Mouse (Mus musculus) lung, embryonic 16.5 days (tissue): Measurements from ENCODE around the gene Cacna1c. TPM values are rescaled to one million over a fixed set of nuclear protein-coding genes. Genes with fewer than 3 reads are reported as not detected.
"Not testable (repeated sequence)": the region's sequence is repeated elsewhere in the genome, so short reads cannot be mapped to it uniquely, and the experiment has no call there.

Experiments used
- ATAC-seq: fragments of 200-750 bp; cut with Nextera tagmentation; 2 replicates; pipeline ENCODE4 v1.8.0; 2017; ENCODE audit warnings: low read depth, mild to moderate bottlenecking, moderate library complexity
- H3K27ac ChIP-seq: fragments of 300-500 bp; sonication (generic); 2 replicates; pipeline ENCODE4 v1.5.1; 2014; ENCODE audit warnings: mild to moderate bottlenecking, control low read depth, low read length
- H3K27me3 ChIP-seq: fragments of 300-500 bp; sonication (generic); 2 replicates; pipeline ENCODE4 v1.6.1; 2014; ENCODE audit warnings: low read depth, low read length, mixed read lengths; ENCODE audit not compliant: control insufficient read depth, insufficient read depth
- H3K36me3 ChIP-seq: fragments of 300-500 bp; sonication (generic); 2 replicates; pipeline ENCODE4 v1.6.1; 2014; ENCODE audit warnings: low read length; ENCODE audit not compliant: control insufficient read depth, insufficient read depth
- H3K4me1 ChIP-seq: fragments of 300-500 bp; sonication (generic); replicated peaks from 2 replicates; pipeline ENCODE4 v1.6.1; 2014; ENCODE audit warnings: low read length, mixed read lengths; ENCODE audit not compliant: control insufficient read depth, insufficient read depth
- H3K4me2 ChIP-seq: fragments of 300-500 bp; sonication (generic); 2 replicates; pipeline ENCODE4 v1.6.1; 2014; ENCODE audit warnings: low read depth, low read length, control low read depth
- H3K4me3 ChIP-seq: fragments of 300-500 bp; sonication (generic); 2 replicates; pipeline ENCODE4 v1.5.1; 2014; ENCODE audit warnings: mild to moderate bottlenecking, low read length, control low read depth
- H3K9ac ChIP-seq: fragments of 300-500 bp; sonication (generic); 2 replicates; pipeline ENCODE4 v1.6.1; 2014; ENCODE audit warnings: low read length, control low read depth
- H3K9me3 ChIP-seq: fragments of 300-500 bp; sonication (generic); 2 replicates; pipeline ENCODE4 v1.6.1; 2016; ENCODE audit warnings: low read length; ENCODE audit not compliant: control insufficient read depth
- WGBS: fragments of 180-500 bp; shearing (Covaris S2); extraction: QIAGEN DNeasy Blood & Tissue Kit; methylation state at CpG from one replicate; pipeline ENCODE4 v1.1.7; 2014; 5-methylcytosine and 5-hydroxymethylcytosine counted together
- polyA plus RNA-seq: library from polyadenylated mRNA; unstranded; fragments of >200 nt; fragmentation: Nextera tagmentation; extraction: Ambion mirVana; gene quantifications from 2 replicates; pipeline ENCODE4 v1.2.1, GENCODE M21; 2015

Gene Cacna1c
- polyA plus RNA-seq, 1 experiment from 2014 or later, result 5.8 TPM

- H3K4me1 ChIP-seq, result no peaks in the 10 kb centered on the region
- no peak overlapping the region for H3K27ac ChIP-seq
- peaks cover 4% of the 10 kb centered on the region; the same call in 1 of the 2 replicates for H3K36me3 ChIP-seq
- no peak for ATAC-seq
- H3K9ac ChIP-seq, result no peak overlapping the region
- H3K27me3 ChIP-seq, result no peaks in the 10 kb centered on the region
- WGBS, result 77% methylated on average over 10 of the region's 10 CpGs
- H3K9me3 ChIP-seq, result no peaks in the 10 kb centered on the region
- no peak overlapping the region for H3K4me2 ChIP-seq
- no peak overlapping the region for H3K4me3 ChIP-seq
Observed at GRCm38 (mm10) chr6:119215040-119215613, 18.9 kb upstream of the Cacna1c start.

DNA sequence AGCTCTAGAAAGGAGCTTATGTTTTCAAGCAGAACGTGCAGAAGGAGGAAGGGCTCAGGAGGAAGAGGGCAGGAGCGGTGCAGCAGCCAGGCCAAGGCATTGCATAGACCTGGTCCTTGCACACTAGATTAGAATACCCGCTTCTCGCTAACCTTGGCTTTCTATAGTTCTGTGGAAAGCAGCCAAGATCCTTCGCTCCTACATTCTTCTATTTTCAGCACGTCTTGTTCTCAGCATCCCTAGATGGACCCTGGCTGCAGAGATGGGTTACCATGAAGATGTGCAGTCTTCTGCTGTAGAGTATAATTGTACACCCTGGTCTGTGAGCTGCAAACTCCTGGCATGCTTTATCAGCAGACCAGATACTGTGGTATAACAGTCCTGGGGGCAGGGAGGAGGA, 18.0 kb upstream of the Cacna1c start:
- no peak for ATAC-seq
- no peaks in the 10 kb centered on the region for H3K9me3 ChIP-seq
- no peak overlapping the region for H3K4me3 ChIP-seq
- H3K4me1 ChIP-seq, result no peaks in the 10 kb centered on the region
- H3K36me3 ChIP-seq, result peaks cover 4% of the 10 kb centered on the region; the same call in 1 of the 2 replicates
- no peak overlapping the region for H3K27ac ChIP-seq
- H3K9ac ChIP-seq, result no peak overlapping the region
- H3K4me2 ChIP-seq, result no peak overlapping the region
- 73% methylated on average over 6 of the region's 6 CpGs for WGBS
- H3K27me3 ChIP-seq, result no peaks in the 10 kb centered on the region

GRCm38 (mm10) chr6:119213375-119213774, 17.2 kb upstream of the Cacna1c start:
- ATAC-seq, result no peak
- H3K27ac ChIP-seq, result no peak overlapping the region
- peaks cover 4% of the 10 kb centered on the region; the same call in 1 of the 2 replicates for H3K36me3 ChIP-seq
- no peak overlapping the region for H3K9ac ChIP-seq
- H3K27me3 ChIP-seq, result no peaks in the 10 kb centered on the region
- H3K9me3 ChIP-seq, result no peaks in the 10 kb centered on the region
- no peaks in the 10 kb centered on the region for H3K4me1 ChIP-seq
- no peak overlapping the region for H3K4me3 ChIP-seq
- 79% methylated on average over 5 of the region's 5 CpGs for WGBS
- no peak overlapping the region for H3K4me2 ChIP-seq

- H3K4me2 ChIP-seq, H3K4me1 ChIP-seq: not testable (repeated sequence)
- WGBS, result 87% methylated on average over 7 of the region's 7 CpGs
Observed at GRCm38 (mm10) chr6:119206006-119206405, 9.8 kb upstream of the Cacna1c start.

GRCm38 (mm10) chr6:119204915-119205314, 8.7 kb upstream of the Cacna1c start:
- WGBS, result 66% methylated on average over 3 of the region's 3 CpGs
- H3K9me3 ChIP-seq, result no peaks in the 10 kb centered on the region
- no peak overlapping the region for H3K4me3 ChIP-seq
- H3K36me3 ChIP-seq, result no peaks in the 10 kb centered on the region
- no peak for ATAC-seq
- H3K4me1 ChIP-seq, result no peaks in the 10 kb centered on the region
- no peak overlapping the region for H3K27ac ChIP-seq
- H3K27me3 ChIP-seq, result no peaks in the 10 kb centered on the region
- H3K4me2 ChIP-seq, result no peak overlapping the region
- no peak overlapping the region for H3K9ac ChIP-seq

More at GRCm38 (mm10) chr6:119206006-119206405, 9.8 kb upstream of the Cacna1c start:
- H3K9me3 ChIP-seq, H3K9ac ChIP-seq, H3K27me3 ChIP-seq, ATAC-seq, H3K27ac ChIP-seq, H3K36me3 ChIP-seq, H3K4me3 ChIP-seq: not testable (repeated sequence)

GRCm38 (mm10) chr6:119204286-119204685, 8.1 kb upstream of the Cacna1c start:
- Histone ChIP-seq H3K27me3 (no peaks in the 10 kb centered on the region), H3K27ac (no peak overlapping the region), H3K4me1 (peaks cover under 1% of the 10 kb centered on the region; the same call in 1 of the 2 replicates), H3K4me2 (no peak overlapping the region), H3K9me3 (no peaks in the 10 kb centered on the region), H3K4me3 (no peak overlapping the region), H3K36me3 (no peaks in the 10 kb centered on the region), H3K9ac (no peak overlapping the region)
- 0 out of 2 replicates have a peak, but pooled peaks have one; percentile 31 for ATAC-seq
- WGBS, result 58% methylated on average over 7 of the region's 7 CpGs

GRCm38 (mm10) chr6:119201575-119201974, 5.4 kb upstream of the Cacna1c start:
- WGBS, result 82% methylated on average over 4 of the region's 4 CpGs
- Histone ChIP-seq H3K4me1 (peaks cover 7% of the 10 kb centered on the region), H3K4me2 (no peak overlapping the region), H3K27ac (no peak overlapping the region), H3K4me3 (no peak overlapping the region), H3K36me3 (no peaks in the 10 kb centered on the region), H3K9ac (no peak overlapping the region), H3K27me3 (no peaks in the 10 kb centered on the region), H3K9me3 (no peaks in the 10 kb centered on the region)
- ATAC-seq, result no peak

GRCm38 (mm10) chr6:119200362-119200761, 4.1 kb upstream of the Cacna1c start:
- Histone ChIP-seq H3K27me3 (no peaks in the 10 kb centered on the region), H3K9me3 (no peaks in the 10 kb centered on the region), H3K27ac (no peak overlapping the region), H3K4me2 (no peak overlapping the region), H3K9ac (no peak overlapping the region), H3K4me3 (no peak overlapping the region), H3K36me3 (no peaks in the 10 kb centered on the region), H3K4me1 (peaks cover 7% of the 10 kb centered on the region)
- 72% methylated on average over 5 of the region's 5 CpGs for WGBS
- no peak for ATAC-seq

GRCm38 (mm10) chr6:119199274-119199879, 3.2 kb upstream of the Cacna1c start:
- no peaks in the 10 kb centered on the region for H3K27me3 ChIP-seq

More at GRCm38 (mm10) chr6:119199274-119199879, 3.2 kb upstream of the Cacna1c start:
- Histone ChIP-seq H3K27ac (peak overlapping the region; percentile 39; the same call in 1 of the 2 replicates), H3K4me1 (peaks cover 7% of the 10 kb centered on the region), H3K36me3 (no peaks in the 10 kb centered on the region), H3K4me3 (no peak overlapping the region), H3K9ac (no peak overlapping the region), H3K9me3 (no peaks in the 10 kb centered on the region), H3K4me2 (no peak overlapping the region)
- no peak for ATAC-seq
- WGBS, result 52% methylated on average over 8 of the region's 8 CpGs
